Mouse (Mus musculus): Measurements from ENCODE around the gene Abat.
"Not testable (repeated sequence)": the region's sequence is repeated elsewhere in the genome, so short reads cannot be mapped to it uniquely, and the experiment has no call there.

Abat gene

GRCm38 (mm10) chr16:8533477-8533876 lies 20.2 kb downstream of the Abat start:
- DNase-seq = no peak

DNA sequence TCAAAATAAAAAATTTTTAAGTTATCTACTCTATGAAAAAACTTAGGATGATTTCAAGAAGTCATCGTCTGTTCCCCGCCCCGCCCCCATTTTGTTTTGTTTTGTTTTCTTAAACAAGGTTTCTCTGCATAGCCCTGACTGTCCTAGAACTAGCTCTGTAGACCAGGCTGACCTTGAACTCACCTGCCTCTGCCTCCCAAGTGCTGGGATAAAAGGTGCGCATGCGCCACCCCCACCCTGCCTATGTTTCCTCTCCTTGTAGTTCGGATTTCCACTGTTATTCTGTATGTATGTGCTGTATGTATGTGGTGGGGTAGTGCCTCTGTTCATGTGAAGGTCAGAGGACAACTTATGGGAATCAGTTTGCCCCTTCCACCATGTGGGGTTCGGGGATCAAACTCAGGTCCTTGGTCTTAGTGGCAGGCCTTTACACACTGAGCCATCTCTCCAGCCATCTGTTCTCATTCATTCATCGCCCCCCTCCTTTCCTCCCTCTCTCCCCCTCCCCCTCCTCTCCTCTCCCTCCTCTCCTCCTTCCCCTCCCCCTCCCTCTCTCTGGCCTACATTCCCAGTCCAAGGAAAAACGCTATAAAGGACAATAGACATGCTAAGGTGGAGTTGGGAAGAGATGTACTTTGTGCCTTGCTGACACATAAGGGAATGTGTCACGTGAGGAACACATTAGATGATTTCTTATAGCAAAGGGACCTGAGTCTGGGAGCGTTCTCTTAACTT lies 21.4 kb downstream of the Abat start:
- no peak for DNase-seq

DNA sequence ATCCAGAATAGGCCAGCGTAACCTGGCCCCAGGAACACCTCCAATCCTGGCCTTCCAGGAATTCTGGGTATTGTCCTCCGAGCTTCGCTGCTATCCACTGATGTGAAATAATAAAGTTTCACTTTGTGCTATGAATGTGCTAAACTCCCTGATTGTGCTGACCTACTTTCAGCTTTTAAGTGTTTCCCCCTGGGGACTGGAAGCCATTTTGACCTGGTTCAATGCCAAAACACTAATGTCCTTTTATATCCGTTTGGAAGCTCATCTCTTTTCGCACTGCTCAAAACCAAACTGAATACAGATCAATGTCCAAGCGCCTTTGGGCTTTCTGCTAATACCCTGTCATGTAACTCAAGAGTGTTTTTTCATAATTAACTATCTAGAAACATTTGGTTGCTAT lies 22.2 kb downstream of the Abat start:
- no peak for DNase-seq

- DNase-seq = no peak
Measured at GRCm38 (mm10) chr16:8539150-8539865, 26.1 kb downstream of the Abat start.

DNA sequence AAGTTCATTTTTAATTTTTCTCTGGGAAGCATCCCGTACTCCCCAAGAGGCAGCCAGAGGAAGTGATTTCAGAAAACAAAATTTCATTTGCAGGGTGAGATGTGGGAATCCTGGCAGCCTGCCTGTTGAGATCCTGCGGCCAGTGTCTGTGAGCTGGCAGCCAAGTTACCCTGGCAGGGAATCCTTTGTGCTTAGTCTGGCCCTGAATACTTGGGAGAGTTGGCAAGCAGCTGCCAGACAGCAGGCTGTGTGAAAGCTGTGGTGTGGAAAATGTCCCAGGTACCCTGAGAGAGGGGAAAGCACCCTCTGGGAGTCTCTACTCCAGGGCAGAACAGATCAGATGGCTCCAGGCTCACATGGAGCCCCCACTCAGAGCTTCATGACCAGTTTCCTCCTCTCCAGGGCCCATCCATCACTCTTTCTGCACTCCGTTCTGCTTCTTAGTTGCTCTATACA lies 27.7 kb downstream of the Abat start:
- DNase-seq = peak; percentile 90

GRCm38 (mm10) chr16:8547836-8548235 lies 34.6 kb downstream of the Abat start:
- DNase-seq = no peak

DNA sequence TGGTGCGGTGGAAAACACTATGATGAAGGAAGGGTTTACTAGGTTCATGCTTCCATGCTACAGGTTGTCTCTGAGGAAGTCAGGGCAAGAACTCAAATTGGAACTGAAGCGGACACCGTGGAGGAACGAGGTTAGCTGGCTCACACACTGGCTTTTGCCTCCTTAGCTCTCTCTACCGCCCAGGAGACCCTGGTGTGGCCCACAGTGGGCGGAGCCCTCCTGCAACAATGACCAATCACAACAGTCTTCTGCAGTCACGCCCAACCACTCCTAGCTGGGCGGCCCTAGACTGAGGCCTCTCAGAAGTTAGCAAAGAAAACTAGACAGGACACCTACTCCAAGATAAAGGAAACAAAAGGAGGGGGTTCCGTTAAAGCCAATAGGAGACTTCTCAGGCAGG lies 36.3 kb downstream of the Abat start:
- no peak for DNase-seq

GRCm38 (mm10) chr16:8554351-8554750 lies 41.1 kb downstream of the Abat start:
- DNase-seq = no peak

- DNase-seq = not testable (repeated sequence)
Measured at GRCm38 (mm10) chr16:8554751-8555150, 41.5 kb downstream of the Abat start.

- DNase-seq = not testable (repeated sequence)
Measured at GRCm38 (mm10) chr16:8555371-8555770, 42.1 kb downstream of the Abat start.

GRCm38 (mm10) chr16:8560079-8560478 lies 46.9 kb downstream of the Abat start:
- DNase-seq = no peak

- not testable (repeated sequence) for DNase-seq
Measured at GRCm38 (mm10) chr16:8561101-8561500, 47.9 kb downstream of the Abat start.

GRCm38 (mm10) chr16:8561856-8562255 lies 48.6 kb downstream of the Abat start:
- DNase-seq = not testable (repeated sequence)

GRCm38 (mm10) chr16:8562827-8563226 lies 49.6 kb downstream of the Abat start:
- DNase-seq = not testable (repeated sequence)

DNA sequence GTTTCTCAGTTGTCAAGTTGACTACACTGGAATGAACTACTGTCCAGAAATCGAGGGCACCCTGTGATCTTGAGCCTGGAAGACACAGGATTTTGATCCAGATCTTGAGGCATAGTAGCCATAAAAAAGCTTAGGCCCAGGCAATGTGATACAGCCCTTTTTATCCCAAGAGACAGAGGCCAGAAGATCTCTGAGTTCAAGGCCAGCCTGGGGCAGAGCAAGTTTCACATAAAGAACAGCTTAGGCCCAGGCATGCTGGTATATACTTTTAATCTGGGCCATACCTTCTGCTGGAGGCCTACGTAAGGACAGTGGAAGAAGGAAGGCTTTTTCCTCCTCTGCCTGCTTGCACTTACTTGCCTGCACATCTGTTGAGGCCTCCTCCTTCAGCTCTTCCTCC lies 51.6 kb downstream of the Abat start:
- DNase-seq = no peak

DNA sequence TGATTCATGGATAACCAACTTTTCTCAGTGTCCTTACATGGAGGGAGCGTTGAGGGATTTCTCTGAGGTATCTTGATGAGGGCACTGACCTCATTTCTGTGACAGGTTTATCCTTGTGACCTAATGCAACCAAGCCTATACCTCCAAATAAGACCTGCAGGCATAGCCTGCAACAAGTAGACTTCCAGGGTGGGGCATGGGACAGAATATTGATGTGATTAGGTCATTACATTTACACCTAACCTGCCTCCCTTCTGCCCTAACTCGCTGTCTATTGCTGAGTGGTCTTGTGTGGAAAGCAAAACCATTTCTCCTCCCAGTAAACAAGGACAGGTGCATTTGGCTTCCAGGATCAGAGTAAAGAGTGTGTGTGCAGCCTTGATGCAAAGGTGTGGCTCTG lies 52.3 kb downstream of the Abat start:
- no peak for DNase-seq

DNA sequence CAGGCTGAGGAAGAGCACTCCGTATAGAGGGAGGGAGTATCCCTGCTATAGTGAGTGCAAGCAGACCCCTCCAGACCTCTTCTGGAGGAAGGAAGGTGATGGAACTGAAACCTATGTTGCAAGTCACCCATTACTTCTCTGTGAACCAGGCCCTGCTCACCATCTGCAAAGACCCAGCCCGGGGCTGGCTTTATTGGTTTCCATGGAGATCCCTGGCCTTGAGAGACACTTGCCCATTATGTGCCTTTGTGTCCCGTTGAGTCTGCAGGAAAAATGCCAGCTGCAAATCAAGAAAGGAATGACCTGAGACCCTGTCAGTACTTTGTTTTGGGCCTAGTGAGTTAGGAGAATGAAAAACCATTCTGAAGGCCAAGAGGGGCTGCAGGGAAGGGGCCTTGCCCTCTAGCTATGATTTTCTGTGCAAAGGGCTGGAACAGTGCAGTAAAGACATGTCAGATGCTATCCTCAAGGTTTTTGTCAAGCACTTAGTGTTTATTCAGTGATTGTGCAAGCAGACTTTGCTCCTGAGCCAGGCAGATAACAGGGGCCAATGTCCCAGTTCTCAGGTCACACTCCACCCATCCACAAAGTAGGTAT lies 53.0 kb downstream of the Abat start:
- no peak for DNase-seq

DNA sequence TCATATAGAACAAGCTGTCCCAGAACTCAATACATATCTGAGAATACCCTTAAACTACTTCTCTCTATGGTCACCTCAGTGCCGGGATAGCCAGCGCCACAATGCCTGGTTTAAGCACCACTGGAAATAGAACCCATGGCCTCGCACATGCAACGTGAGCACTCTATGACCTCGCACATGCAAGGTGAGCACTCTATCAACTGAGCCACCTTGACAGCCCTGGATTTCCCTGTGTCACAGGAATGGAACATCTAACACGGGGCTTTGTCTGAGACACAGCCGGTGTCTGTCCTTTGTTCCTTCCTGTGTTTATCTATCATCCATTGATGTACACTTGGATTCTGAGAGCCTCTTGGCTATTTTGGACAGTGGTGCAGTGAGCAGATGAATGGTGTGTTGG lies 55.7 kb downstream of the Abat start:
- DNase-seq = no peak

DNA sequence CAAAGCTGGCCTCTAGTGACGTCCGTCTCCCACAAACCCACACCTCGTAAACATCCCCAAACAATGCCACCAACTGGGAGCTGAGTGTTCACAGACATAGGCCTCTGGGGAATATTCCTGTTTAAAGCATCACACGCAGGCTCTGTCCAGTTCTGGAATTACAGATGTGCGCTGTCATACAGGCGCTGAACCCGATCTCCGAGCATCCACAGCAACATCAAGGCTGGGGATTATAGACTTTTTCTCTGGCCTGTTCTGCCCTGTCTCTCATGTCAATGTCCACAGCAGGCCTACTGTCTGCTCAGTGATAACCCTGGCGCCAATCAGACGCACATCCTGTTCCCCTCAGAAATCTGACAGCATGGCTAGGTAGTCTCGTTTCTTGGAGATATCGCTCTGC lies 57.1 kb downstream of the Abat start:
- DNase-seq = no peak

DNA sequence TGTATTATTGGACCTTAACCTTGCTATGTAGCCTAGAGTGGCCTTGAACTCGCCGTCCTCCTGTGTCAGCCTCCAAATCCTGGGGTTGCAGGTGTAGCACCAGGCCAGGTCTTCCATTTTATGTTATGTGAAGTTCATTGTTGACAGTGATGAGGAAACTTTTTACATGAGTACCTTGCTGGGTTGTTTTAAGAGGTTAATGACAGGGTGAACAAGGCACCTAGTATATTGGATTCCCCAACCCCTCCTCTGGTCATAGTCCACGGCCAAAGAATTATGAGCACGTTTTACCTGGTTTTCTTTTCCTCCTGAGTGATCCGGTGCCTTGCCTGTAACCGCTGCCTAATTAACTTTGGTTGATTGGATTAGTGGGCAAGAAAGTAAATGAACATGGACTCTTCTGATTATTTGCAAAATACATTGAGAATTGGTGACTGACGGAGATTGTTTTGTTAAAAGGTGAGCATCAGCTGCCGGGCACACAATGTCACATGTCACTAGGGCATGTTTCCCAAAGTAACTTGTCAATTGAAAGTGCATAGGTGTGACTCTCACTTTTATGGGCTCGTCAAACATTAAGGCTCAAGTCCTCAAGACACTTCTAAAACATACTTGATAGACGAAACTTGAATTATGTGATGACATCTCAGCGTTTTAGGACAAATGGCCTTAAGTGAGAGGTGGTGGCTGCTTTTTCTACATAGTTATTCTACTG lies 57.8 kb downstream of the Abat start:
- DNase-seq = no peak

DNA sequence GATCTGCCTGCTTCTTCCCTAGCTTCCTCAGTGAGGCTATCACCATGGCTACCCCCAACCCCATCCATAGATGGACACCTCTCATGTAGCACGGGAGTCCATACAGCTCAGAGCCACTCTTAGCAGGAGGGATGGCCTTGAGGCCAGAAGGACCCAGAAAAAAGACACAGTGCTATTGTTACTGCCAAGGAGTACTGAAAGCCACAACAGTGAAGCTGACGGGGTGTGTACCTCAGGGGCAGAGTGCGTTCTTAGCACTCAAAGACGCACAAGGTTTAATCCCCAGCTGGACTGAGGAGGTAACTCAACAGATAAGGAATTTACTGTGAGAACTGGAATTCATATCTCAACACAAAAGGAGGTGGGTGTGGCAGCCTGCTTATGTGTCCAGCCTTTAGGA lies 59.8 kb downstream of the Abat start:
- no peak for DNase-seq

- DNase-seq = no peak
Measured at GRCm38 (mm10) chr16:8573751-8574150, 60.5 kb downstream of the Abat start.

GRCm38 (mm10) chr16:8574316-8574715 lies 61.1 kb downstream of the Abat start:
- no peak for DNase-seq

Measured in cerebellum, adult 9-10 months (tissue).